Mouse (Mus musculus) heart, adult 2 months (tissue): Measurements from ENCODE around the gene Zg16.

Experiments
- CTCF ChIP-seq: fragments of 200-600 bp; IDR thresholded peaks from 2 replicates; pipeline ENCODE4 v1.8.1; 2022; ENCODE audit warnings: antibody characterized with exemption, mild to moderate bottlenecking, moderate library complexity
- EP300 ChIP-seq: fragments of 200-500 bp; IDR thresholded peaks from 2 replicates; pipeline ENCODE4 v1.6.1; 2011; ENCODE audit warnings: low read depth, low read length, control low read depth; ENCODE audit not compliant: insufficient read depth

GRCm38 (mm10) chr7:127076188-127076587 lies 10.9 kb downstream of the Zg16 start:
- no peak for TF ChIP-seq CTCF
- no peak for TF ChIP-seq EP300
